Mouse (Mus musculus): Measurements from ENCODE around the gene Cd1d1.
"Not testable (repeated sequence)": the region's sequence is repeated elsewhere in the genome, so short reads cannot be mapped to it uniquely, and the experiment has no call there.

Gene Cd1d1

DNA sequence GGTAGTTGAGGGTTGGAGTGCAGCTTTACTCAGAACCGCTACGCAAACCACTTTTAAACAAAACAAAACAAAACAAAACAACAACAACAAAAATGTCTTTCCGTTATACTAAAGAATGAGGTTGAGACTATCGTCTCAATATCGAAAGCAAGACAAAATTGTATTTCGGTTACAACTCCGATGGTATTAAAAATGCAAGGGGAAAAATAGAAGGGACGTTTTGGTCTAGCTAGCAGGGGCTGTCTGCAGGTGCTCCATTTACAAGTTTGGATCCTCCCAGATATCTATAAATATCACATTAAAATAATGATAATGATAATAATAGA lies at the start of gene Cd1d1:
Gene Cd1d1 (minus strand): TSS at position 27 of the 326 bp plus-strand sequence.
- no peak for DNase-seq (ENCODE audit: extremely low read depth, low read depth, low spot score)

DNA sequence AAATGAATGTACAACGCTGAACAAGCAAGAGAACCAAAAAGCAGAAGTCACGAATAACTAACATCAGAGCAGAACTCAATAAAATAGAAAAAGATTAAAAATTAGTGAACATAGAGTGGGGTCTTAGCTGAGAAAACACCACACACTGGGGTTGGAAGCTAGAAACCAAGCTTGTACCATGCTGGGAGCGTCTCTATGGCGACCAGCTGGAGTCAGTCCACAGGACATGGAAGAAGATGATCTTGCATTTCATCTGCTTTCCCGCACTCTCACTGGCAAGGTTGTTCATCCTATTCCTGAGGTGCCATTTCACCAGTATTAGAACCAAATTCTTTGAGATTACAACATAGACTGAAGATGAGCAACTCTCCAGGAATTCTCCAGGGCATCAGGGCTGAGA lies 48.6 kb upstream of the Cd1d1 start:
- no peak for DNase-seq (ENCODE audit: extremely low read depth, low read depth, low spot score)

DNA sequence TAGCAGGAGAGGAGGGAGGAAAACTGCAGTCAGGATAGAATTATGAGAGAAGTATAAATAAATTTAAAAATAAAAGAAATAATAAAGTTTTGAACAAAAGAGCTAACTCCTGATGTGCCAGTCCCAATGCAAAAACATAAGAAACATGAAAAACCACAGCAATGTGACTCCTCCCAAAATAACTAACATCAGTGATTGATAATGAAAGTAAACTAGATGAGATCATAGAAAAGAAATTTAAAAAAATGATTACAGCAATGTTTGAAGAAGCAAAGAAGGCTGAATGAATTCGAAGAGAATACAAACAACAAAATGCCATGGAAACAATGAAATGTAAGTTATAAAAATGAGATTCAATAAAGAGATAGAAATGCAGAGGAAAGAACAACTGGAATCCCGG lies 42.5 kb upstream of the Cd1d1 start:
- DNase-seq (ENCODE audit: extremely low read depth, low read depth, low spot score): no peak

DNA sequence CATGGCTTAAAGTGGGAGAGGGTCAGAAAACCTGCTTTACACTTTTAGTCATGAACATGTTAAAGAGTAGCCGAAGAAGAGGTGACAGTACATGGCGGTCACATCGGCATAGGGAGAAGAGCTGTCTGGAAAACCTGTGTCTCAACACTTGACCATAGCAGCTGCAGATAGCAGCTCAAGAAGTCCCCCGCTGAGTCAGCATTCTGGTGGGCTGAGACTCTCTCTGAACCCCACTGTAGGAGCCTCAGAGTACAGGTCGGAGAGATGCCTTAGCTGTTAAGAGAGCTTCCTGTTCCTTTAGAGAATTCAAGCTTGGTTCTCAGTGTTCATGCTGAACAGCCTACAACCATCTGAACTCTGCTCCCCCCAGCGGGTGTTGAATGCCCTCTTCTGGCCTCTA lies 39.3 kb upstream of the Cd1d1 start:
- DNase-seq (ENCODE audit: extremely low read depth, low read depth, low spot score): no peak

DNA sequence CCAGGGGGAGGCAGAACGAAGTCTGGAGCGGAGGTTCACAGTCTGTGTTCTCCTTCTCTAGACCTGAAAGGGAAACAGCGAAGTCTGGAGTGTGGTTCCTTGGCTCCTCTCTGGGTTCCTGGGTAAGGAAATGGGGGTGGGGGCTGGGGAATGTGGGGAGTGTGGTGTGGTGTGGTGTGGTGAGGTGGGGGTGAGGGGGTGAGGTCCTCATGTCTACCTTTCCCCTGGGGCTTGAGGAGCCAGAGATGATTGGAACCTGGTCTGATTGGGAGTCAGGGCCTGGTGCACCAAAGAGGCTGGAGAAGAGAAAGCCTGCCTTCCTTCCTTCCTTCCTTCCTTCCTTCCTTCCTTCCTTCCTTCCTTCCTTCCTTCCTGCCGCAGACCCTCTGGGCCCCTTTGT lies 34.8 kb upstream of the Cd1d1 start:
- no peak for DNase-seq (ENCODE audit: extremely low read depth, low read depth, low spot score)

DNA sequence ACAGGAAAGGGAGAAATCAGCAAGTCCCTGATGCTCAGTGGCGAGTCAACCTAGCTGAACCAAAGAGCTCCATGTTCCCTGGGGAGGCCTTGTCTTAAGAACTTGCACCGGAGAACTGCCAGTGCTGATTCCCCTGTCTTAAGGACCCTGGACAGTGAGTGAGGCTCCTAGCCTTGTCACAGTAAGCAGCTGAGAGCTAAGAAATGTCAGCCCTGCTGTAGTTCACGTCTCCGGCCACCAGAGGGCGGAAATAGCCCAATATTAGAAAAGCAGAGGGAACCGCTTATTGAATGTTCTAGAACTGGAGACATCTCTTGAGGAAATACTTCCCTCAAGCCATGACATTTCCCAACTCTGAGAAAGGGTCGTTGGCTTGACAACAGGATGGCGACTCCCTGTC lies 34.1 kb upstream of the Cd1d1 start:
- DNase-seq (ENCODE audit: extremely low read depth, low read depth, low spot score): no peak

DNA sequence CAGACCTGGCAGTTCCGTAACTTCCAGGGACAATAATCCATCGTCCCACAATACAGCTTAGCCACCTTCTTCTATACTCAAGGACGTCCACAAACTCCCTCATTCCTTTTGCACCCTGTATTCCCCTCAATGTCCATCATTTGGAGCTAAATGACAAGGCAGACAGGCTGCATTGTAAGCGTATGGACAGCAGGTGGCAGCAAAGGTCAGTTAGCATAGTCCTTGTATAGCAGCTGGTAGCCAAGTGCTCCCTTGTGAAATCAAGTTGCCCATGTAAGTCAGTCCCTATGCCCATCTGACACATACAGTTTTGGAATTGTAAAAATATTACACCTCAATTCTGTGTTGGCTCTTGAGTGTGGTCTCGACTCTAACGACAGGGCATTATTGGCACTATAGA lies 31.6 kb upstream of the Cd1d1 start:
- no peak for DNase-seq (ENCODE audit: extremely low read depth, low read depth, low spot score)

DNA sequence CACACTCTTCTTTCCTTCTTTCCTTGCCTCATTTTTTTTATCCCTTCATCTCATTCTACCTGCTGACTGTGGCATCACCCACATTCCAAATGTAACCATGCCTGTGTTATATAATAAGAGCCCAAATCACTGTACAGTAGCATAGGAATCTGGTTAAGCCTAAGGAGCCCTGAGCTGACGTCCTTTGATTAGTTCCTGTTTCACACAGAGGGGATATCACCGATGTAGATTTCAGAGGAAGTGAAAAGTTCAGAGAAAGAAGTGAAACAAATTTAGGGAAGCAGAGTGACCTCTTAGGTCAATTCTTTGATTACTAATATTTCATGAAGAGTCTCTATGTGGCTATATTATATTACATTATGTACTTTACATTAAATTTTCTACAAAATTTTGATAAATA lies 18.5 kb upstream of the Cd1d1 start:
- DNase-seq (ENCODE audit: extremely low read depth, low read depth, low spot score): no peak

DNA sequence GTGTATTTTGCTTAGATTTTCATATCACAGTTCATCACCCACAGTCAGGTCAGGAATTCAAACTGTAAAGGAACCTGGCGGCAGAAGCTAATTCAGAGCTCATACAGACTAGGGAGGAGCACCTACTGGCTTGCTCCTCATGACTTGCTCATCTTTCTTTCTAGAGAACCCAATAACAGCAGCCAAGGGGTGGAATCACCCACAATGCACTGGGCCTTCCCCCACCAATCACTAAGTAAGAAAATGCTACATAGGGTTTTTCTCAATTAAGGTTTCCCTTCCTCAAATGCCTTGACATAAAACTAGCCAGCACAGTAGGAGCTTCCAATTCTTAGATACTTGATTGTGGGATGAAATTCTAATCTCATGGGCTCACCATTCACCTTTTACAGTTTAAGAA lies 17.8 kb upstream of the Cd1d1 start:
- no peak for DNase-seq (ENCODE audit: extremely low read depth, low read depth, low spot score)

DNA sequence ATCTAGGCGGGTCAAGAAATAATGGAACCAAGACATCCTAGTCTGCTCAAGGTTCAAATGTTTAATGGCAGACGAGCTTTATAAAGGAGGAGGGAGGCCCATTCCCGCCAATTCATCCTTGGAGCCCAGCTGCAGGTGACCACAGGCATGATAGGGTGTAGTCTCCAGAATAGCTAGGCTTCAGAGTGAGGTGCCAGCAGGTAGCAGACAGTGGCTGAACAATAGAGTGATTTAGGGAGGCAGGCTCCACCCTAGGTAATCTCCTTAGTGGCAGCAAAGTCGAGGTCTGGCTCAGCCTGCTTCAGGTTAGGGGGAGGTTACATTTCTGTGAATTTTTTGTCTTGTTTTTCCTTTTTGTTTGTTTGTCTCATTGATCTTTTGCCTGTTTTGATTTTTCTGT lies 16.7 kb upstream of the Cd1d1 start:
- no peak for DNase-seq (ENCODE audit: extremely low read depth, low read depth, low spot score)

DNA sequence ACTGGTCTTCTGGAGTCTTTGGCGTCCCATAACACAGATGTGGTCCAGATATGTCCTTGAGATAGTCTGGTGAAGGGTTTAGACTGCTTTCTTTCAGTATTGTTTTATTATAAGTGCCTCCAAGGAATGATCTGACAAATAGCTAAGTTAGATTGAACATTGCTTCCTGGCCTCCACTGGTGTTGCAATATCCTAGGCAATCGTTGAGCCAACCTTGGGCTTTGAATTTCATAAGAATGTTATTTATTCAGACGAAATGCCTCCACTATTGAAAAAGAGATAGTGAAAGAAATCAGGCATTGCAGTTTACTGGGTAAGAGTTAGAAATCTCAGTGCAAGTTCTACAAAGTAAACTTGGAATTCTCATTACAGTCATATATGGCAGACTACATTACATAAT lies 13.2 kb upstream of the Cd1d1 start:
- DNase-seq (ENCODE audit: extremely low read depth, low read depth, low spot score): not testable (repeated sequence)

DNA sequence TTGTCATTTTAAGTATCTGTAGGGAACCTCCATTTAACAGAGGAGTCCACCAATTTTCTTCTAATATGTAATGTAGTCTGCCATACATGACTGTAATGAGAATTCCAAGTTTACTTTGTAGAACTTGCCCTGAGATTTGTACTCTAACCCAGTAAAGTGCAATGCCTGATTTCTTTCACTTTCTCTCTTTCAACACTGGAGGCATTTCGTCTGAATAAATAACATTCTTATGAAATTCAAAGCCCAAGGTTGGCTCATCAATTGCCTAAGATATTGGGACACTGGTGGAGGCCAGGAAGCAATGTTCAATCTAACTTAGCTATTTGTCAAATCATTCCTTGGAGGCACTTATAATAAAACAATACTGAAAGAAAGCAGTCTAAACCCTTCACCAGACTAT lies 9.0 kb upstream of the Cd1d1 start:
- not testable (repeated sequence) for DNase-seq (ENCODE audit: extremely low read depth, low read depth, low spot score)

DNA sequence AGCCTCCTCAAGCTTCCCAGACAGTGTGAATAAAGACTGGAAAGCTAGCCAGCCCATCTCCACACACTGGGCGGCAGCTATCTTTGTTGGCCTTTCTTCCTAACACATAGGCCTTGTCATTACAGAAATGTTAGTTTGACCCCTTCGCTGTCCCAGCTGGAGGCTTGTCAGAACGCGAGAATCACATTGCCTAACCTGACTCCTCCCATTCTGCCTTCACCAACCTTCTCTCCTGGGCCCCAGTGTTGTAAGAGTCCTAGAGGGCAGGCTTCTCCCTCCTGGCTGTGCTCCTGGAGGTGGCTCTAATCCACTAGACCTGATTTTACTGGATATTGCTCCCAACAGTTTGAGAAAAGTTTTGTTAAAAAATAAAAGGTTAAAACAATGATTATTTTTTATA lies 1.4 kb upstream of the Cd1d1 start:
- no peak for DNase-seq (ENCODE audit: extremely low read depth, low read depth, low spot score)

DNA sequence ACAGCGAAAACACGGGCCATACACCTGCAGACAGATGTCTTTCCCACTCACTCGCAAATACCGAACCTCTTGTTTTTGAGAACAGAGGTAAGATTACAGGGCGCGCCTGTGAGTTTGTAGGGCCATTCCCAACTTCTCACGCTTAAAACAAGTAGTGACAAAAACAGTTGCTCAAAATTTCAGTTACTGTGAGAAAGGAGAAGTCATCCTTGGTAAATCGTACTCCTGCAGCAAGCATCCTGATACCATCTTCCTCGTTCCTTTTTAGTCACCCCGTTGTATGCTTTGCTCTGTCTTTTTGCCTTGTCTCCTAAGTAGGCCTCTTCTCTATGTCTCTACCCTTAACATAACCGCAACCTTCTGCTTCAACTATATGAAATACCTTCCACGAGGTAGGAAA lies 810 bp upstream of the Cd1d1 start:
- DNase-seq (ENCODE audit: extremely low read depth, low read depth, low spot score): no peak

DNA sequence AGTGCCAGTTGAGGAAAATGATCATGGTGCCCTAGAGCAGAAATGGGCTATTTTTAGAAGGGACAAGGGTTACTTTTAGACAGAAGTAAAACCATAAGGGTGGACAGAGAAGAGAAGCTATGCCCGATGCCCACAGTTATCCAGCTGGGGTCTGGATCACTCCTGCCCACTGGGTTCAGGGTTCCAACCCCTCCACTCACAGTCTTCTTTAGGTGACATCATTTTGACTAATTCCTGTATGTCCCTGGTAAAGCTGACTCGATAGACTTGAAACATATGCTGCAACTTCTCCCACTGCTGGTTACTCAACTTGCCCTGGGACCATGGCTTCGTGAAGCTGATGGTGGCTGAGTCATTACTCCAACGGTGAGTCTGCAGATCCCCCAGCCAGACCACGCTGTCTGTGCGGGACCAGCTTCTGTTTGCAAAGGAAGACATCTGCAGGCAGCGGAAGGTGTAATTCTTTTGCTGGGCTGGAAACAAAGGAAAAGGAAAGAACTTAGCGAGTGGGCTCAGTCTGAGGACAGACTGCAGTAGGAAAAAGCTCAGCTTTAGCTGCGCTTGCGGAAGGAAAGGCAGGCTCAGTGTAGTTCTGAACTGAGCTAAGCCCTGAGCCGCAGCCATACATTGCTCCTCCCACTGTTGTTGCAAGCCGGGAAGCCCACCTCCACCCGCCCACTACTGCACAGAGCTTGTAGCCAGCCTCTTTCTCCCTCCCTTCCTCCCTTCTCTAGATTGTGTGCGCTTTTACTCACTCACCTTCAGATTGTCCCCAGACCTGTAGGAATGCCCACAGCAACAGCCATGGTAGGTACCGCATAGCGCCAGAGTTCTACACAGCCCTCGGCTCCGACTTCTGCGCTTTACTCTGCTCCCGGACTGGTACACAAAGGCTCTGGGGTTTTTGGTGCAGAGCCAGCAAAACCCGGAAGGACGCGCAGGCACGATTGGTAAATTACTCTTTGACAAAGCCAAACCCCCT lies 517 bp downstream of the Cd1d1 start:
- DNase-seq (ENCODE audit: extremely low read depth, low read depth, low spot score): not testable (repeated sequence)

DNA sequence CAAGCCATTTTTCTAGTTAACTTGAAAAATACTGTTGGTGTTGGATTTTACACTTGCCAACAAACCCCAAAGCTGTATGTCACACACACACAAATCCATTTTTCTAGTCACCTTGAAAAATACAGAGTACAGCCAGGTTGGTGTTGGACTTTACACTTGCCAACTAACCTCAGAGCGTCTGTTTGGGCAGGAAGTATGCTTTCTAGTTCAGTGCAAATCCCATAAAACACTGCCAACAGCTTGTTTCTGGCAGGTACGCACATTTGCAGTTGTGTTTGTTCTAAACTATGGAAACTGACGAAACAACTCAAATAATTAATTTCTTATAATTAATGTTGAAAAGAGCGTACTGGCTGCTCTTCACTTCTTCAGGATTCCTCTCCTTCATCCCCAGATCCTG lies 3.1 kb downstream of the Cd1d1 start:
- no peak for DNase-seq (ENCODE audit: extremely low read depth, low read depth, low spot score)

DNA sequence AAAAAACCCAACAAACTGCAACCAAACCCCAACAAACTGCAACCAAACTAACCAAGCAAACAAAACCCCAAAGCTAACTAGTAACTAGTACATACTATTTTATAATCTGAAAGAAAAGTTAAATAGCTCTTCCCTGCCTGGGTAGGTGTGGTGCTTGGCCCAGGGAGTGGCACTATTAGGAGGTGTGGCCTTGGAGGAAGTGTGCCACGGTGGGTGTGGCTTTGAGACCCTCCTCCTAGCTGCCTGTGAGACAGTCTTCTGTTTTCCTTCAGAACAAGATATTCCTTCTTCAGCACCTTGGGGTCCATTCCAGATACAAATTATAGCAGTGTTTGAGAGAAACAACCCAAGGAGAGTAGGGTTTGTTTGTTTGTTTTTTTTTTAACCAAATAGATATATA lies 3.9 kb downstream of the Cd1d1 start:
- DNase-seq (ENCODE audit: extremely low read depth, low read depth, low spot score): no peak

DNA sequence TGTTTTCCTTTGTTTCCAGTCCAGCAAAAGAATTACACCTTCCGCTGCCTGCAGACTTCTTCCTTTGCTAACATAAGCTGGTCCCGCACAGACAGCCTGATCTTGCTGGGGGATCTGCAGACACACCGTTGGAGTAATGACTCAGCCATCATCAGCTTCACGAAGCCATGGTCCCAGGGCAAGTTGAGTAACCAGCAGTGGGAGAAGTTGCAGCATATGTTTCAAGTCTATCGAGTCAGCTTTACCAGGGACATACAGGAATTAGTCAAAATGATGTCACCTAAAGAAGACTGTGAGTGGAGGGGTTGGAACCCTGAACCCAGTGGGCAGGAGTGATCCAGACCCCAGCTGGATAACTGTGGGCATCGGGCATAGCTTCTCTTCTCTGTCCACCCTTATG lies 12.3 kb downstream of the Cd1d1 start:
- not testable (repeated sequence) for DNase-seq (ENCODE audit: extremely low read depth, low read depth, low spot score)

DNA sequence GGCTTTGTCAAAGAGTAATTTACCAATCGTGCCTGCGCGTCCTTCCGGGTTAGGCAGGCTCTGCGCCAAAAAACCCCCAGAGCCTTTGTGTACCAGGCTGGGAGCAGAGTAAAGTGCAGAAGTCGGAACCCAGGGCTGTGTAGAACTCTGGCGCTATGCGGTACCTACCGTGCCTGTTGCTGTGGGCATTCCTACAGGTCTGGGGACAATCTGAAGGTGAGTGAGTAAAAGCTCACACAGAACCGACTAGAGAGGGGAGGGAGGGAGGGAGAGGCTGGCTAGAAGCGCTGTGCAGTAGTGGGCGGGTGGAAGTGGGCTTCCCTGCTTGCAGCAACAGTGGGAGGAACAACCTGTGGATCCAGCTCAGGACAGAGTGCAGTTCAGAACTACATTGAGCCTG lies 12.8 kb downstream of the Cd1d1 start:
- DNase-seq (ENCODE audit: extremely low read depth, low read depth, low spot score): no peak

DNA sequence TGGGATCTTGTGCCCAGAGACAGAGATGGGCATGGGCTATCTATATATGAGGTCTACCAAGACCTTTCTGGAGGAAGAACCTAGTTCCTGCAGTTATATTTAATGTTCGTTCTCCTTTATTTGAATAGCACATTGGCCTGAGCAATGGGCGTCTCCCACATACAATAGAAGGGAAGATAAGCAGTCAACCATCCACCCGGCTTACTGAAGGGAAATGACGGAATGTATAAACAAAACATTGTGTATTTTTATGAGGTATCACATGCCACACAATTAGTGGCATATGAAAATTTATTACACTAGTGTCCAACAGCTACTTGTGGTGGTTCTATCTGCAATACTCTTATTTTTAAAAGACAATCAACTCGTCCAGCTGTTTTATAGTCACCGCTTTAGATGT lies 15.9 kb downstream of the Cd1d1 start:
- DNase-seq (ENCODE audit: extremely low read depth, low read depth, low spot score): no peak

DNA sequence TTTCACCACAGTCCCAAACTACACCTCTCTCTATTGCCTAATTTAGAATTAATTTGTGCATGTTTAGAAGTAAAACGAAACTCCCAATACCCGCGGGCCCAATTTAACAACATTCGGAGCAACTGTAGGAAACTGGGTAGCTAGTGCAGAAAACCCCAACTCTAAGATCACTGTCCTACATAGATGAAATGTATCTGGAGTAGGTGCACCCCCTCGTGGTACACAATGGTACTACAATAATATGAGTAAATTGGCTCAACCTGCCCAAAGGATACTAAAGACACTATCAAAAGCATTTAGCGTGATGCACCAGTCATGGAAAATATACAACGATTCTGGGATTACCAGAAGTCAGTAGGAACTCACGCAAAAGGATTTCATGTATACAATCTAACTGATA lies 22.7 kb downstream of the Cd1d1 start:
- DNase-seq (ENCODE audit: extremely low read depth, low read depth, low spot score): no peak

DNA sequence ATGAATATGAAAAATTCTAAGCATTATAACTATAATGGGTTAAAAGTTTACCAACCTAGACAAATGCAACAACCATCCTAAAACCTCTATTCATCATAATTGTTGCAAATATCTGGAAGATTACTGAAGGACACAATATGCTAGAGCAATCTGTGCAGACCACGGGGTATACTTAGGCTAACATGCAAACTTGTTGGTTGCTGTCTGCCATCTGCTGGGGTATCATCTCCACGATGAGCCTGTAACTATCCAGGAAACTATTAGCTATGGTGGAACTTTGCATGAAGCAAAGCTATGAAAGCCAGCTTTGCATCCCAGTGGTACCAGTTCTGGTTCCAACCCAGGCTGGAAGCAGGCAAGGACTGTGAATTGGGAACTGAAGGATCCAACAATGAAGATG lies 24.1 kb downstream of the Cd1d1 start:
- DNase-seq (ENCODE audit: extremely low read depth, low read depth, low spot score): no peak

Measured in fat pad, adult 2 months (tissue).